Mouse (Mus musculus): ENCODE data around the gene Zbtb5. TPM values are rescaled to one million over a fixed set of nuclear protein-coding genes. Genes with fewer than 3 reads are reported as not detected.

Zbtb5 gene
- total and polyA plus RNA-seq, 2 experiments: 6.9 to 11.1 TPM

- Histone ChIP-seq H3K79me2 (ENCODE audit: control insufficient read depth, insufficient read depth, low read length) (no peaks in the 10 kb centered on the region), H3K27ac (replicated peaks; ENCODE audit: insufficient read depth, low read depth, low read length) (no peak overlapping the region), H3K4me3 (ENCODE audit: insufficient read depth, low read depth, low read length) (no peak overlapping the region), H3K9ac (ENCODE audit: low read depth, low read length) (no peak overlapping the region), H3K27me3 (ENCODE audit: control insufficient read depth, insufficient read depth, low read length) (no peaks in the 10 kb centered on the region), H3K4me1 (ENCODE audit: control insufficient read depth, insufficient read depth, low read length) (no peaks in the 10 kb centered on the region), H3K36me3 (ENCODE audit: control insufficient read depth, insufficient read depth, low read length) (no peaks in the 10 kb centered on the region)
- no peak for TF ChIP-seq CTCF (IDR thresholded peaks at IDR 0.05; ENCODE audit: low read depth, low read length)
- no peak for TF ChIP-seq POLR2A (IDR thresholded peaks at IDR 0.05; ENCODE audit: extremely low read depth, insufficient read depth, low read length)
- DNase-seq (ENCODE audit: extremely low read depth, low read depth, low spot score): no peak
- 85% methylated on average over 2 of the region's 2 CpGs for WGBS
Measured at GRCm38 (mm10) chr4:44965175-44965574, 47.0 kb downstream of the Zbtb5 start.

DNA sequence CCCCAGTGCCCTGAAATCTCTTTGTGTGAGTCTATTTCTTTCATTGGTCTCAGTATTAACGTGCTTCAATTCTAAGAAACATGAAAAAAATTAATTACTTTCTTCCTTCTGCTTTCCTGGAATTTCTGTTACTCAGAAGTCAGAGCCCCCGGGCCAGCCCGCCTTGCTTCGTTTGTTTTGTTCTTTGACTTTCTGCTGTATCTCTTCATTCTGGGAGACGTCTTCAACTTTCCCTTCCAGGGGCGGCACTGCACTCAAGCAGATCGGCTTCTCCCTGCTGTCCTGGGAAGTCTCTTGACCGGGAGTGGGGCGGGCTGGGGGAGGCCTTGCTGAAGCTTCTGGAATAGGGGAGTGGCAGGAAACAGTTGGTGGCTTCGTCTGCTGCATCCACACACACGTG is 49.1 kb downstream of the Zbtb5 start:
- Histone ChIP-seq H3K4me1 (ENCODE audit: control insufficient read depth, insufficient read depth, low read length) (no peaks in the 10 kb centered on the region), H3K27ac (replicated peaks; ENCODE audit: insufficient read depth, low read depth, low read length) (no peak overlapping the region), H3K79me2 (ENCODE audit: control insufficient read depth, insufficient read depth, low read length) (no peaks in the 10 kb centered on the region), H3K4me3 (ENCODE audit: insufficient read depth, low read depth, low read length) (no peak overlapping the region), H3K27me3 (ENCODE audit: control insufficient read depth, insufficient read depth, low read length) (no peaks in the 10 kb centered on the region), H3K9ac (ENCODE audit: low read depth, low read length) (no peak overlapping the region), H3K36me3 (ENCODE audit: control insufficient read depth, insufficient read depth, low read length) (no peaks in the 10 kb centered on the region)
- no peak for DNase-seq (ENCODE audit: extremely low read depth, low read depth, low spot score)
- TF ChIP-seq CTCF (IDR thresholded peaks at IDR 0.05; ENCODE audit: low read depth, low read length): no peak
- no peak for TF ChIP-seq POLR2A (IDR thresholded peaks at IDR 0.05; ENCODE audit: extremely low read depth, insufficient read depth, low read length)
- WGBS: 72% methylated on average over 11 of the region's 11 CpGs

- no peak overlapping the region for H3K27ac ChIP-seq (replicated peaks; ENCODE audit: insufficient read depth, low read depth, low read length)
Measured at GRCm38 (mm10) chr4:44959220-44959619, 53.0 kb downstream of the Zbtb5 start.

DNA sequence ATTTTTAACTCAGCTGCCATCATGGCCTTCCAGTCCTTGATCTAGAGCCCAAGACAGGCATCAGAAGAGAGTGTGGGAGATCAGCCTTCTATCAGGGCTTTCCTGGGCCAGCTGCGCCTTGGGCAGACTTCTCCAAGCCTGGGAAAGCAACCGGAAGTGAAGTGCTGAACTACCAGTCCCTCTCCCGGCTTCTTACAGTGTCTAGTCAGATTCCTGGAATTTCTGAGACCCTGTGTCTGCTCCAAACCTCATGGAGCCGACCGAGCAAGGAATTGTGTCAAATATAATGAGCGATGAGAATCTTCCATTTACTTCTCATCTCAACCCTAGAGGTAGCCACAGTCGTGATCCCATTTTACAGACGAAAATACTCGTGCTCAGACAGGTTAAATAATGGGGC is 53.4 kb downstream of the Zbtb5 start:
- no peak overlapping the region for H3K9ac ChIP-seq (ENCODE audit: low read depth, low read length)
- no peaks in the 10 kb centered on the region for H3K27me3 ChIP-seq (ENCODE audit: control insufficient read depth, insufficient read depth, low read length)
- TF ChIP-seq POLR2A (IDR thresholded peaks at IDR 0.05; ENCODE audit: extremely low read depth, insufficient read depth, low read length) (no peak), CTCF (IDR thresholded peaks at IDR 0.05; ENCODE audit: low read depth, low read length) (no peak)
- DNase-seq (ENCODE audit: extremely low read depth, low read depth, low spot score): no peak
- no peak overlapping the region for H3K4me3 ChIP-seq (ENCODE audit: insufficient read depth, low read depth, low read length)
- H3K27ac ChIP-seq (replicated peaks; ENCODE audit: insufficient read depth, low read depth, low read length): no peak overlapping the region
- H3K4me1 ChIP-seq (ENCODE audit: control insufficient read depth, insufficient read depth, low read length): no peaks in the 10 kb centered on the region
- H3K79me2 ChIP-seq (ENCODE audit: control insufficient read depth, insufficient read depth, low read length): no peaks in the 10 kb centered on the region
- H3K36me3 ChIP-seq (ENCODE audit: control insufficient read depth, insufficient read depth, low read length): no peaks in the 10 kb centered on the region
- WGBS: 82% methylated on average over 9 of the region's 9 CpGs

More at GRCm38 (mm10) chr4:44959220-44959619, 53.0 kb downstream of the Zbtb5 start:
- no peaks in the 10 kb centered on the region for H3K79me2 ChIP-seq (ENCODE audit: control insufficient read depth, insufficient read depth, low read length)
- no peak for DNase-seq (ENCODE audit: extremely low read depth, low read depth, low spot score)
- 94% methylated on average over 13 of the region's 13 CpGs for WGBS
- H3K36me3 ChIP-seq (ENCODE audit: control insufficient read depth, insufficient read depth, low read length): no peaks in the 10 kb centered on the region
- TF ChIP-seq POLR2A (IDR thresholded peaks at IDR 0.05; ENCODE audit: extremely low read depth, insufficient read depth, low read length) (no peak), CTCF (IDR thresholded peaks at IDR 0.05; ENCODE audit: low read depth, low read length) (no peak)
- H3K27me3 ChIP-seq (ENCODE audit: control insufficient read depth, insufficient read depth, low read length): no peaks in the 10 kb centered on the region
- H3K4me1 ChIP-seq (ENCODE audit: control insufficient read depth, insufficient read depth, low read length): no peaks in the 10 kb centered on the region
- H3K9ac ChIP-seq (ENCODE audit: low read depth, low read length): no peak overlapping the region
- no peak overlapping the region for H3K4me3 ChIP-seq (ENCODE audit: insufficient read depth, low read depth, low read length)

- TF ChIP-seq POLR2A (IDR thresholded peaks at IDR 0.05; ENCODE audit: extremely low read depth, insufficient read depth, low read length) (no peak), CTCF (IDR thresholded peaks at IDR 0.05; ENCODE audit: low read depth, low read length) (no peak)
- DNase-seq (ENCODE audit: extremely low read depth, low read depth, low spot score): no peak
- Histone ChIP-seq H3K4me1 (ENCODE audit: control insufficient read depth, insufficient read depth, low read length) (no peaks in the 10 kb centered on the region), H3K27me3 (ENCODE audit: control insufficient read depth, insufficient read depth, low read length) (no peaks in the 10 kb centered on the region), H3K9ac (ENCODE audit: low read depth, low read length) (no peak overlapping the region), H3K27ac (replicated peaks; ENCODE audit: insufficient read depth, low read depth, low read length) (no peak overlapping the region), H3K79me2 (ENCODE audit: control insufficient read depth, insufficient read depth, low read length) (no peaks in the 10 kb centered on the region), H3K4me3 (ENCODE audit: insufficient read depth, low read depth, low read length) (no peak overlapping the region), H3K36me3 (ENCODE audit: control insufficient read depth, insufficient read depth, low read length) (no peaks in the 10 kb centered on the region)
- 68% methylated on average over 9 of the region's 9 CpGs for WGBS
Measured at GRCm38 (mm10) chr4:44953041-44953440, 59.2 kb downstream of the Zbtb5 start.

GRCm38 (mm10) chr4:44948314-44948713 is 63.9 kb downstream of the Zbtb5 start:
- 77% methylated on average over 1 of the region's 1 CpGs for WGBS
- no peaks in the 10 kb centered on the region for H3K79me2 ChIP-seq (ENCODE audit: control insufficient read depth, insufficient read depth, low read length)
- no peaks in the 10 kb centered on the region for H3K36me3 ChIP-seq (ENCODE audit: control insufficient read depth, insufficient read depth, low read length)
- DNase-seq (ENCODE audit: extremely low read depth, low read depth, low spot score): no peak
- no peak overlapping the region for H3K4me3 ChIP-seq (ENCODE audit: insufficient read depth, low read depth, low read length)
- TF ChIP-seq CTCF (IDR thresholded peaks at IDR 0.05; ENCODE audit: low read depth, low read length): no peak
- TF ChIP-seq POLR2A (IDR thresholded peaks at IDR 0.05; ENCODE audit: extremely low read depth, insufficient read depth, low read length): no peak
- H3K9ac ChIP-seq (ENCODE audit: low read depth, low read length): no peak overlapping the region
- no peaks in the 10 kb centered on the region for H3K27me3 ChIP-seq (ENCODE audit: control insufficient read depth, insufficient read depth, low read length)
- H3K27ac ChIP-seq (replicated peaks; ENCODE audit: insufficient read depth, low read depth, low read length): no peak overlapping the region
- H3K4me1 ChIP-seq (ENCODE audit: control insufficient read depth, insufficient read depth, low read length): no peaks in the 10 kb centered on the region

Measured in liver, adult 2 months (tissue).